Mouse (Mus musculus) spleen, embryonic (tissue): ENCODE results near the gene Gskip.

Experiments
- CTCF ChIA-PET: fragments of 350-600 bp; sonication (Branson Sonifier 250); formaldehyde crosslinking; loops from one replicate; lab custom pipeline; 2022; lab: Charles Lee

The Gskip gene

GRCm38 (mm10) chr12:105683933-105684901, at the start of gene Gskip:
TSS of gene Gskip (plus strand) at chr12:105684829.
- CTCF ChIA-PET, result no interaction called here

- CTCF ChIA-PET, result no interaction called here
These were observed 48.1 kb upstream of the Gskip start for GRCm38 (mm10) chr12:105636551-105636950.

GRCm38 (mm10) chr12:105637554-105637953, 47.1 kb upstream of the Gskip start:
- CTCF ChIA-PET, result no interaction called here

- CTCF ChIA-PET, result no interaction called here
These were observed 41.8 kb upstream of the Gskip start for GRCm38 (mm10) chr12:105642770-105643321.

- CTCF ChIA-PET, result no interaction called here
These were observed 28.8 kb upstream of the Gskip start for GRCm38 (mm10) chr12:105655850-105656249.

- CTCF ChIA-PET, result no interaction called here
These were observed 8.4 kb upstream of the Gskip start for GRCm38 (mm10) chr12:105676274-105676673.

- CTCF ChIA-PET, result no interaction called here
These were observed 6.4 kb upstream of the Gskip start for GRCm38 (mm10) chr12:105678211-105678610.

GRCm38 (mm10) chr12:105678762-105679161, 5.9 kb upstream of the Gskip start:
- CTCF ChIA-PET, result no interaction called here

GRCm38 (mm10) chr12:105685001-105685691, 517 bp downstream of the Gskip start, which contains the start of gene Atg2b:
TSS of gene Atg2b (minus strand) at chr12:105685211.
- CTCF ChIA-PET, result no interaction called here

GRCm38 (mm10) chr12:105686791-105687190, 2.2 kb downstream of the Gskip start:
- CTCF ChIA-PET, result no interaction called here

GRCm38 (mm10) chr12:105687416-105687815, 2.8 kb downstream of the Gskip start:
- CTCF ChIA-PET, result no interaction called here

GRCm38 (mm10) chr12:105688546-105688945, 3.9 kb downstream of the Gskip start:
- CTCF ChIA-PET, result no interaction called here

- CTCF ChIA-PET, result no interaction called here
These were observed 4.8 kb downstream of the Gskip start for GRCm38 (mm10) chr12:105689435-105689834.

GRCm38 (mm10) chr12:105694021-105694420, 9.4 kb downstream of the Gskip start:
- CTCF ChIA-PET, result no interaction called here

GRCm38 (mm10) chr12:105695848-105696247, 11.2 kb downstream of the Gskip start:
- CTCF ChIA-PET, result no interaction called here

GRCm38 (mm10) chr12:105697104-105697780, 12.6 kb downstream of the Gskip start:
- CTCF ChIA-PET, result no interaction called here

GRCm38 (mm10) chr12:105700433-105700832, 15.8 kb downstream of the Gskip start:
- CTCF ChIA-PET, result no interaction called here

- CTCF ChIA-PET, result no interaction called here
These were observed 21.3 kb downstream of the Gskip start, which contains the start of gene Ak7 for GRCm38 (mm10) chr12:105705799-105706487. TSS of gene Ak7 (plus strand) at chr12:105705976.

- CTCF ChIA-PET, result no interaction called here
These were observed 34.0 kb downstream of the Gskip start for GRCm38 (mm10) chr12:105718616-105719015.

- CTCF ChIA-PET, result no interaction called here
These were observed 35.6 kb downstream of the Gskip start for GRCm38 (mm10) chr12:105720196-105720595.
